Mouse (Mus musculus) frontal cortex, adult 2 months (tissue): ENCODE data around the gene Il4i1. TPM values are rescaled to one million over a fixed set of nuclear protein-coding genes. Genes with fewer than 3 reads are reported as not detected.
A peak's percentile ranks its signal among the peaks of the same experiment; 100 is the strongest.

Experiments
- DNase-seq, 2 experiments: peaks; one replicate each; pipeline ENCODE4 v3.0.0; 2022; ENCODE audit warnings: low spot score in 1 of 2; ENCODE audit errors: extremely low spot score in 1 of 2
- polyA plus RNA-seq: library from polyadenylated mRNA; depleted of rRNA; stranded (reverse); fragments of >200 nt; gene quantifications from 2 replicates; pipeline ENCODE4 v1.2.3, GENCODE M21; 2012

Il4i1 gene
- polyA plus RNA-seq, 1 experiment = 2.2 TPM

- DNase-seq = peak; percentile 100
Measured at GRCm38 (mm10) chr7:44848561-44849415, 32.6 kb downstream of the Il4i1 start, which contains the start of the genes Akt1s1 and Tbc1d17. Gene Akt1s1 (plus strand): TSS chr7:44848991. Gene Tbc1d17 (minus strand): TSS chr7:44849079.

DNA sequence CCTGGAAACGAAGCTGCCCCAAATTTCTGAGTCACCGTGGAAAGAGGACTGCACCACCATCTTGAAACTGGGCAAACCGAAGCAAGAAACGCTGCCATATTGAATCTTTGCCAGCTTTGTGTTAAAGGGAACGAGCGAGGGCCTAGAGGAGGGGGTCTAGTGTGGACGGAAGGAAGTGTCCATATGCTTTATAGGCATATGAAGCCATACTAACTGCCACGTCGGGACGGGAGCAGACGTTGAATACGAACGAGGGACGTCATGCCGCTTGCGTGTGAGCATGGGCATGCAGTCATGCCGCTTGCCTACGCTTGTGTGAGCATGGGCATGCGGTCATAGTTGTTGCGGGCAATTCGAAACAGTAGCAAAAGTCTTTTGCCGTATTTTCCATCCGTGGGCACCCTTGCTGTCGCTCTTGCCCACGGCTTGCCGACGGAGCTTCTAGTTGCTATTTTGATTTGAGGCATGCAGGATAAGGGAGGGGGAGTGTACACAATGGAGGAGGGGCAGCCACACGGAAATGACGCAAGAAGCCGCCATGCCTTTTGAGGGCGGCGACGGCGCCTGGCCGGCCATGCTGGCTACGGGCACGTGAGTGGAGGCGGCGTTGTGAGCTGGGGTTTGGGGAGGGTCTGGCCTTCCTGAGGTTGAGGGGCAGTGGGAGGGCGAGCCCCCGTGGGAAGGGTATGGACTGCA is 33.4 kb downstream of the Il4i1 start:
- DNase-seq = peak; percentile 92

GRCm38 (mm10) chr7:44850146-44850545 is 34.0 kb downstream of the Il4i1 start:
- DNase-seq = peak in 1 of 2 experiments; percentile 76

DNA sequence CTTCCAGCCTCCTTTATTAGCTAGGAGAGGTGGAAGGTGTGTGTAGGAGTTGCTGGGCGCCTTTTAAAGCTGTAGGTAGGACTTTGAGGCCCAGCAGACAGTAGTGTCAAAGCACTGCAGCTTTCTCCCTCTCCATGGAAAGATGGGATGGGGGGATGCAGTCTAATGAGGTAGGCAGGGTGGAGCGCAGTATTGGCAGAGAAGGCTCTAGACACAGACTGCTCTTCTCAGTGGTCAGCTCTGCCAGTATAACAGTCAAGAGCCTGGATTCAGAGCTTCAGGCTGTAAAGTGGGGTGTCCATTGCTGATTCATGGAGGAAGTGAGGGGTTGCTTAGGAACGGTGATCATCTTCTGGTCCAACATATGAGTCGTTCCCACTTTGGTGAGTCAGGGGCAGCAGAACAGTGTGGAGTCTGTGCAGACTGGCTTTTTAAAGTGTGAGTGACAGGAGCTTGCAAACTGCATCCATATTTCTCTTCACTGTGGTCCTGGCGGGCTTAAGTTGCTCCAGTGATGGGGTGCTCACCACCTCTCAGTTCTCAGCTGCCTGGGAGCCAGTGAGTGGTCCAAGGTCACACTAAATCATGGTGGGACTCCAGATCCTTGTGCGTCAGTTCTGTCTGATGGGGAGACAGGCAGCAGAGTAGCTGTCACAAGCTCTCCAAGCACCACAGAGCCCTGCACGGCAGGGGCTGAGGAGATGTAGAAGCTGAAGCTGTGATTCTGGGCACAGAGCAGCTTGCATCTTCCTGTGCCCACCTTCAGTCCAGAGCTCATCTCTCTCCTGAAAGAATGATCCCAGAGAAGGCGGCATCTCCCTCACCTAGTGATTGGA is 34.8 kb downstream of the Il4i1 start:
- no peak for DNase-seq

- DNase-seq = no peak
Measured at GRCm38 (mm10) chr7:44851625-44852234, 35.5 kb downstream of the Il4i1 start.

- no peak for DNase-seq
Measured at GRCm38 (mm10) chr7:44852259-44853027, 36.3 kb downstream of the Il4i1 start.

- DNase-seq = no peak
Measured at GRCm38 (mm10) chr7:44853065-44853464, 36.9 kb downstream of the Il4i1 start.

GRCm38 (mm10) chr7:44853596-44854355 is 37.6 kb downstream of the Il4i1 start:
- DNase-seq = no peak

DNA sequence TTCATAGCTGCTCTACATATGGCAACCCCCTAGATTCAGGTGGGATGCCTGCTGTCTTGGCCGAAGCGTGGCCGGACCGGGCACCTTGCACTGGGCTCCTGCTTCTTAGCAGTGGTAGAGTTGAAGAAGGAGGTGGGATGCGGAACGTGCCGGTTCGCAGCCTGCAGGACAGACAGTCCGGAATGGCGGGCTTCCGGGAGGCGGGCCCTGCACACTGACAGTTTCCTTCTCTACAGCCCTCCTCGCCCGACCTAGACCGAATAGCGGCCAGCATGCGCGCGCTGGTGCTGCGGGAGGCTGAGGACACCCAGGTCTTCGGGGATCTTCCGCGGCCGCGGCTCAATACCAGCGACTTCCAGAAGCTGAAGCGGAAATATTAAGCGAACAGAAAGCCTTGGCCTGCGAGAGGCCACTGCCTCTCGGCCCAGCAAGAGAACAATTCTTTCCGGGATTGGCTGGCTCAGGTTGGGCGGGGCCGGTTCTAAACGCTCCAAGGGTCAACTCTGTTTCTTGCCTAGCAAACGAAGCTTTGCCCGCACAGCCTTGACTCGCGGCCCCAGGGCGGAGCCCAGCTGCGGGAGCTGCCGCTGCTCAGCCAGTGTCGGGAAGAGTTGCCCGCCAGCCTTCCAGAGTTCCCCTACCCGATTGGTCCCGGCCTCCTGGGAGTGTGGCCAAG is 38.3 kb downstream of the Il4i1 start:
- DNase-seq = peak in 1 of 2 experiments; percentile 71

DNA sequence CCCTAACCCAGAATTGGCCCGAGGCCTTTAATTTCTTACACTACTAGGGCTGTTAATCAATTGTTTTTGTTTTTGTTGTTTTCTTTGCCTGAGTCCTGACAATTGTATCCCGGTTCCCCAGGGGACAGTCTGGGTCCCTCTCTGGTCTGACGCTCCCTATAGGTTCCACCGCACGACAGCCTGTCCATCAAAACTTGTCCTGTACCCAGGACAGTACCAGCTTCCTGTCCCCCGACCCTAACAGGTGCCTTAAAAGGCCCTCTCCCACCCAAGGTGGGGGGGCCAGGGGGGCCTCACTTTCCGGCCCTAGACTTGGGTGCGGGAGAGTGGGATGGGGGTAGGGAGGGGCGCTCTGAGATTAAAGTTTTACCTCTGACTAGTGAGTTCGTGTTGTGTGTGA is 38.8 kb downstream of the Il4i1 start:
- DNase-seq = no peak

- no peak for DNase-seq
Measured at GRCm38 (mm10) chr7:44856265-44856916, 40.2 kb downstream of the Il4i1 start.

GRCm38 (mm10) chr7:44857042-44857552 is 40.9 kb downstream of the Il4i1 start, which contains the start of gene Pnkp:
Gene Pnkp (plus strand): TSS chr7:44857139.
- peak; percentile 93 to 96 for DNase-seq

GRCm38 (mm10) chr7:44857905-44858304 is 41.7 kb downstream of the Il4i1 start:
- DNase-seq = no peak

- no peak for DNase-seq
Measured at GRCm38 (mm10) chr7:44859896-44860295, 43.7 kb downstream of the Il4i1 start.

- DNase-seq = peak in 1 of 2 experiments; percentile 71
Measured at GRCm38 (mm10) chr7:44860576-44861428, 44.6 kb downstream of the Il4i1 start.

DNA sequence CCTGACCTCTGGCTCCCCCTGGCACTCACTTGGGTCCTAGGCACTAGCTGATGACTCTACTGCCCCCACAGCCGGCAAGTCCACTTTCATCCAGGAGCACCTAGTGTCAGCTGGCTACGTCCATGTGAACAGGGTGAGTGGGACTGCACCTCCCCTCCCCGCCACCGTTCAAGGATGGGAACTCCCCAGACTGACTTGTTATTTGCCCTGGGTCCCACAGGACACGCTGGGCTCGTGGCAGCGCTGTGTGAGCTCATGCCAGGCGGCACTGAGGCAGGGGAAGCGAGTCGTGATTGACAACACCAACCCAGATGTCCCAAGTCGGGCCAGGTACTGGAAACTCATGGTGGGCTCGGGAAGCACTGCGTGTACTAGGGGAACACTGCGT is 45.2 kb downstream of the Il4i1 start:
- DNase-seq = no peak

DNA sequence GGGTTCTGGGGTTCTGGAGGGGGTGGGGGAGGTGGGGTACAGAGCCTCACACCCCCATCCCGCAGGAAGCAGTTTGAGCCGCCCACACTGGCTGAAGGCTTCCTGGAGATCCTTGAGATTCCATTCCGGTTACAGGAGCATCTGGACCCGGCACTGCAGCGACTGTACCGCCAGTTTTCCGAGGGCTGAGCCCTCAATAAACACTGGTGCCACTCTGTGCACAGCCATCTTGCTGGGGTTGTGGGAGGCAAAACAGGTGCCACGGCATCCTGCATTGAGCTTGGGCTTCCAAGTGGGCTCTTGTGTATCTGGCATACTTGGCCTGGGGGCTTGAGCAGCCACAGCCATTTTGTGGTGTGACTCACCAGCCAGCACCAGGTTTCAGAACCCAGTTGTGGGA is 46.2 kb downstream of the Il4i1 start:
- DNase-seq = no peak
